Mouse (Mus musculus) olfactory bulb, adult 2 months (tissue): ENCODE measurements at regions not wholly inside any gene's neighbourhood (a gene's known extent, or its start where the extent isn't known, plus 50 kb on each side); places are given as distances from the start of the nearest gene placed in this dataset.

Experiments used
- H3K27ac ChIP-seq: fragments of 200-500 bp; 2 replicates; pipeline ENCODE4 v1.5.1; 2012; ENCODE audit warnings: low read depth, low read length; ENCODE audit not compliant: insufficient read depth
- H3K4me1 ChIP-seq: fragments of 200-500 bp; 2 replicates; pipeline ENCODE4 v1.6.1; 2012; ENCODE audit warnings: low read length; ENCODE audit not compliant: control insufficient read depth, insufficient read depth
- H3K4me3 ChIP-seq: fragments of 200-500 bp; 2 replicates; pipeline ENCODE4 v1.5.1; 2012; ENCODE audit warnings: mild to moderate bottlenecking, low read depth, low read length, moderate library complexity; ENCODE audit not compliant: insufficient read depth
- CTCF ChIP-seq: fragments of 200-500 bp; IDR thresholded peaks from 2 replicates; pipeline ENCODE4 v1.5.1; 2012; ENCODE audit warnings: low read depth, mild to moderate bottlenecking, low read length, moderate library complexity; ENCODE audit not compliant: insufficient read depth
- POLR2A ChIP-seq: fragments of 200-500 bp; IDR thresholded peaks from 2 replicates; pipeline ENCODE4 v1.6.1; 2012; ENCODE audit warnings: mild to moderate bottlenecking, low read depth, low read length, moderate library complexity; ENCODE audit not compliant: insufficient read depth
- WGBS: fragments of 180-500 bp; shearing (Covaris S2); methylation state at CpG from one replicate; pipeline ENCODE4 v1.1.7; 2018; 5-methylcytosine and 5-hydroxymethylcytosine counted together

DNA sequence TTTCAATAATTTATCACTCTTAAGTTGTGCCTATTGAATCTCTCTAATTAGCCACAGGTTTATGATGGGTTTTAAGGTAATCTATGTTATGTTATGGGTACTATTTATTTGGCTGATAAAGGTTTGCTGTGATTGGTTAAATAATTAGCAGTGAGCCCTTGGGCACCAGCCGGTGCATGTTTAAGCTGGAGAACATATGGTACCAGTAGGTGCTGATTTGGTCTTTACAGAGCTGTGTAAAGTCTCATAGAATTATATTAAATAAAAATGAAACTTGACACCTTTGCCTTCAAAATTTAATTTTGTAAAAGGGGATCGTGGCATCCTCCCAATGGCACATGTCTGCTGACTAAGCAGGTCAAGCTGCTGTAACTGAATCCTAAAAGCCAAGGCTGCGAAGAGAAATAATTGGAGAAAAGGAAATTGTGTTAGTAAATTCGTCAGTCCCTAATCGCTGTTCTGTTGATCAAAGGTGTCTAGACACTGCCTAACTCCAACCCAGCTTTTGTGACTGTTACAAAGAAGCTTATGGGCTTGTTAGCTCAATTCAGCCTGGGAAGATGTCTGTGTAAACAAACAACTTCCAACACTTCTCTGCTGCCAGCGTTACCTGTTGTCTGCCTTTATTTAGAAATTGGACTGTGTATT, 2234.6 kb downstream of the 4930444P10Rik start:
- no peak overlapping the region for H3K27ac ChIP-seq
- H3K4me3 ChIP-seq = no peak overlapping the region
- TF ChIP-seq CTCF (no peak), POLR2A (no peak)
- WGBS = 51% methylated on average over 6 of the region's 6 CpGs
- no peaks in the 10 kb centered on the region for H3K4me1 ChIP-seq

DNA sequence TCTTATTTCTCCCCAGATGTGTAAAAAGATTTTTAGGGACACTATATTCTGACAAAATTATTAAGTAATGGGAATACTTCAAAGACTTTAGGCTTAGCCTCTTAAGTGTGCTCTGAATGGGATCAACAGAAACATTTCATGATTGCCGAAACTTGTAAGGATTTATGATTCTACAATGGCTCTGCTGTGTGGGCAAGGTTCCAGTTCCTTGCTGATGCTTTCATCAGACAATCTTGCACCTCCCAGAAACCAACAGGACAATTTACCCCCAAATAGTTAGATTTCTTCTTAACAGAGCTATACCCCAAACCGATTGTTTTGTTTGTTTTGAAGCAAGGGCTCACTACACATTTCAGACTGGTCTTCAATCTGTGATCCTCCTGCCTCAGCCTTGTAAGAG, 2236.1 kb downstream of the 4930444P10Rik start:
- TF ChIP-seq CTCF (no peak), POLR2A (no peak)
- H3K4me1 ChIP-seq = no peaks in the 10 kb centered on the region
- no peak overlapping the region for H3K27ac ChIP-seq
- WGBS = 90% methylated on average over 2 of the region's 2 CpGs
- H3K4me3 ChIP-seq = no peak overlapping the region

DNA sequence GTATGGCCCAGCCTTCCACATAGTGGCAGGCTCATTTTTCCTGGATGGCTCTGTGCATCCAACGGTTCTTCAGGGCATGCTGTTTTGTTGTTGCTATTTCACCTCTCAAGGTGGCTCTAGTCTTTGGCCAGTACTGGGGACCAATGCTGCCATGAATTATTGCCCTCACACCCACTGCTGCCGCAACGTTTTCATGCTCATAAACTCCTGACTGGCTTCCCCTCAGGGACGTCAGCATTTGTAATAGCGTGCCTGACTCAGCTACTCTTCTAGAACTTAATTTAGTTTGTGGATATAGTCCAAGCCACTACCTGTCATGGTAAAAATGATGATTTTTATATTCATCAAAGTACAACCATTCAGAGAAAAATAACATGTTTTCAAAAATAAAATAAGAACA, 2242.0 kb downstream of the 4930444P10Rik start:
- Histone ChIP-seq H3K4me1 (no peaks in the 10 kb centered on the region), H3K27ac (no peak overlapping the region), H3K4me3 (no peak overlapping the region)
- 91% methylated on average over 5 of the region's 5 CpGs for WGBS
- TF ChIP-seq POLR2A = no peak
- TF ChIP-seq CTCF = no peak

GRCm38 (mm10) chr1:13849071-13849470, 2244.1 kb downstream of the 4930444P10Rik start:
- TF ChIP-seq POLR2A (no peak), CTCF (no peak)
- Histone ChIP-seq H3K4me3 (no peak overlapping the region), H3K27ac (no peak overlapping the region), H3K4me1 (no peaks in the 10 kb centered on the region)
- 82% methylated on average over 4 of the region's 4 CpGs for whole genome bisulfite sequencing

DNA sequence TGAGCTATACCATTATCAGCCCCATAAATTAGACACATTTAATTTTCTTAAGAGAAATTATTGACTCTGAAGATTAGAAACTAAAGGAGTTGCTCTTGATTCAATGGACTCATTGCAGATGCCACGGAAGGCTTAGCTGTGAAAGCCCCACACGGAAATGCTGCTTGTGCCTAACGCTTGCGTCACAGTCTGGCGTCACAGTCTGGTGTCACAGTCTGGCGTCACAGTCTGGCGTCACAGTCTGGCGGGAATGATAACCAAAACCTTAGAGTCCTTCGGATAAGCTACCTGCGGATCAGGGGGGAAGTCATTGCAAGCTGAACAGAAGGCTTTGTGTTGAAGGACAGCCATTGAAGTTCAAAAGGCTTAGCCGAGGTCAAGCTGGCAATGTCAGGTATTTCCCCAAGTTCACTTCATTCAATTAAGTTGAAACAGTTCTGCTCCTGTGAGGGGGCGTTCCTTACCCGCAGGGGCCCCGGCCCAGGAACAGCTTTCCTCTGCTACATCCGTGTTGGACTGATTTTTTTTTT, 2246.7 kb downstream of the 4930444P10Rik start:
- TF ChIP-seq POLR2A (no peak), CTCF (no peak)
- 73% methylated on average over 15 of the region's 15 CpGs for WGBS
- Histone ChIP-seq H3K4me3 (no peak overlapping the region), H3K27ac (no peak overlapping the region), H3K4me1 (no peaks in the 10 kb centered on the region)

- 93% methylated on average over 1 of the region's 1 CpGs for WGBS
- TF ChIP-seq CTCF (no peak), POLR2A (no peak)
- no peaks in the 10 kb centered on the region for H3K4me1 ChIP-seq
- no peak overlapping the region for H3K4me3 ChIP-seq
- H3K27ac ChIP-seq = no peak overlapping the region
Observed at GRCm38 (mm10) chr1:13840309-13840622, 2252.9 kb downstream of the 4930444P10Rik start.

- no peaks in the 10 kb centered on the region for H3K4me1 ChIP-seq
- no peak overlapping the region for H3K27ac ChIP-seq
- 80% methylated on average over 11 of the region's 11 CpGs for WGBS
- H3K4me3 ChIP-seq = no peak overlapping the region
- TF ChIP-seq POLR2A = no peak
- TF ChIP-seq CTCF = no peak
Observed at GRCm38 (mm10) chr1:13839619-13840308, 2253.4 kb downstream of the 4930444P10Rik start.

DNA sequence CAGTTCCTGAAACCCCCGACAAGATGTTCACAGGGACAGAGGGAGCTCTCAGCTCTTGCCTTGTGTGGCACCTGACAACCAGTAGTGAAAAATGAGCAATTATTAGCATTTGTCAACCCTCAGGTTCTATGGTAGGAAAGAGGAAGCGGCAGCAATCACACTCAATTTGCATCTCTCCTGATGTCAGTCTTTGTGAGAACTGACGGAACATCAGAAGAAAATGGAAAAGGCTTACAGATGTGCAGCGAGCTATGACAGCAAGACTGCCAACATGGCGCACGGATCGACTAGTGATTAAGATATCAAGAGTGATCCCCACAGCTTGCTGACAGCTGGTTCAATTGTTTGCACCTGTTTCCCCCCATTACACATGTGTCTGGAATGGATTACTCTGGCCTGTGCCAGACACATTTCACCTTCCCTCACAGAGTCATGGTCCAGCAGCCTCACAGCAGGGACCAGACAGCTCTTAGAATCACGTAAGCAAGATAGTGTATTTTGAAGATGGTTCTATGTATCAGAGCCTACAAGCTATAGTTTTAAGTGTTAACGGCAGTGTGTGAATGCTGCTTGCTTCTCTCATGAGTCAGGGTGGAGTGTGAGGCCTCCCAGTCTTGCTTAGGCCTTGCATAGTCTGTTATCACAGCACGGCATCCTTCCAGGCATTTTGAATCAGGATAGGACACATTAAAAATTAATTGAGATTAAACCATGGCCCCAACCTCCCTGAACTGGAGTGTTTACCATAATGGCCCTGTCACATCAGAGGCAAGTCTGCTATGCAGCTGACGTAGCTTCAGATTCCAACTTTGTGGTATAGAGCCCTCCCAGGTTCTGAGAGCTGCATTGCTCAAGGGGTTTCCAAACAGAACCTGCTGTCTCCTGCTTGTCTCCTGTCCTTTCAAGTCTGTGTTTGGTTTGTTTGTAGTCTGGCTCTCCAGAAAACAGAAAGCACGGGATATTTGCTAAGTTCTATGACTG, 2258.0 kb downstream of the 4930444P10Rik start:
- TF ChIP-seq POLR2A (no peak), CTCF (no peak)
- H3K4me1 ChIP-seq = no peaks in the 10 kb centered on the region
- 88% methylated on average over 12 of the region's 12 CpGs for WGBS
- H3K27ac ChIP-seq = no peak overlapping the region
- H3K4me3 ChIP-seq = no peak overlapping the region
